Comparison of ENCODE assay signal across 22 mouse cellular contexts in the genomic region with DNA sequence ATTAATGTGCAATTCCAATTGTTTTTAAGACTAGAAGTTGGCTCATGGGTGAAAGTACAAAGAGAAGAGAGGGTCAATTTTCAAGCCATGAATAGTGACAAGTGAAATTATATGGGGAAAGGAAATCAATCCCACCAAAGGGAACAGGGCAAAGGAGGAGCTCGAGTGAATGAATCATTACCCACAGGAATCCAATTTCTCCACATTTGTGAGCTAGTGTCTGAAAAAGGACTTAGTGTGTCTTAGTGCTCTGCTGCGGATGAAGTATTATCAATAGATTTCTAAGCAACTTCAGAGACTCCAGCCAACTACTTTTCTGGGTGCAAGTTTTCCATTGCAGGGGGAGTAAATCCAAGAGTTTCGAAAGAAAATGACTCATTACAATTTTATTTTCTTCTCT.
DNase-seq lines count a peak whose midpoint lies in the region; ATAC-seq and TF ChIP-seq lines count a peak whose summit lies in the region.
"Had no signal": no experiment of that assay in that cellular context is flagged by ENCODE, and none has a peak within 500 bp of the region (broad histone marks: within the 10 kb centered on the region; RNA-seq: fewer than 3 reads in every experiment).

No protein-coding gene starts in this region.

- WGBS in kidney, embryonic 16.5 days = 43% methylated on average over 3 of the region's 3 CpGs
- whole genome bisulfite sequencing in kidney, embryonic 14.5 days = 48% methylated on average over 3 of the region's 3 CpGs

- H3K4me2 ChIP-seq in kidney, embryonic 16.5 days (replicated peaks; ENCODE audit: low read depth, low read length) = no peak overlapping the region
- H3K4me2 ChIP-seq in kidney, embryonic 14.5 days (replicated peaks; ENCODE audit: low read depth, low read length) = no peak overlapping the region
- H3K4me2 ChIP-seq: embryonic facial prominence, embryonic 12.5 days; embryonic facial prominence, embryonic 15.5 days; forebrain, embryonic 12.5 days; forebrain, embryonic 15.5 days; heart, embryonic 11.5 days; hindbrain, embryonic 12.5 days; intestine, embryonic 15.5 days had no signal

- no peaks in the 10 kb centered on the region for H3K4me1 ChIP-seq in kidney, embryonic 16.5 days (ENCODE audit: insufficient read depth, low read length)
- no peaks in the 10 kb centered on the region for H3K4me1 ChIP-seq in kidney, embryonic 14.5 days (ENCODE audit: control insufficient read depth, insufficient read depth, low read length)
- H3K4me1 ChIP-seq: embryonic facial prominence, embryonic 12.5 days; embryonic facial prominence, embryonic 15.5 days; forebrain, embryonic 12.5 days; forebrain, embryonic 15.5 days; hindbrain, embryonic 12.5 days; intestine, embryonic 15.5 days had no signal

- no peaks in the 10 kb centered on the region for H3K79me3 ChIP-seq in C2C12 (ENCODE audit: low read depth)

- H3K79me2 ChIP-seq in C2C12 (ENCODE audit: control insufficient read depth, insufficient read depth) = no peaks in the 10 kb centered on the region

- ATAC-seq in kidney, embryonic 16.5 days (ENCODE audit: low FRiP score, low TSS enrichment) = peak; percentile 65; the same call in 1 of the 2 replicates
- no peak for ATAC-seq in kidney, embryonic 14.5 days (ENCODE audit: low FRiP score, low TSS enrichment)
- ATAC-seq: forebrain, embryonic 15.5 days; hindbrain, embryonic 16.5 days; intestine, embryonic 15.5 days had no signal

- no peak for TF ChIP-seq CTCF in C2C12 (IDR thresholded peaks at IDR 0.05; ENCODE audit: control insufficient read depth, insufficient read depth, insufficient read length)

- no peak overlapping the region for H3ac ChIP-seq in C2C12 (ENCODE audit: control insufficient read depth, insufficient read length, low read depth)

- no peak overlapping the region for H3K9ac ChIP-seq in kidney, embryonic 16.5 days (replicated peaks; ENCODE audit: low read length)
- H3K9ac ChIP-seq in kidney, embryonic 14.5 days (ENCODE audit: low read depth, low read length) = no peak overlapping the region
- H3K9ac ChIP-seq: embryonic facial prominence, embryonic 12.5 days; embryonic facial prominence, embryonic 15.5 days; forebrain, embryonic 12.5 days; forebrain, embryonic 15.5 days; hindbrain, embryonic 12.5 days; intestine, embryonic 15.5 days had no signal

- H3K27me3 ChIP-seq in kidney, embryonic 16.5 days (ENCODE audit: insufficient read depth, low read length) = no peaks in the 10 kb centered on the region
- no peaks in the 10 kb centered on the region for H3K27me3 ChIP-seq in kidney, embryonic 14.5 days (ENCODE audit: control insufficient read depth, insufficient read depth, low read length)
- no peaks in the 10 kb centered on the region for H3K27me3 ChIP-seq in C2C12 (ENCODE audit: control insufficient read depth, insufficient read depth, insufficient read length)
- H3K27me3 ChIP-seq: embryonic facial prominence, embryonic 12.5 days; embryonic facial prominence, embryonic 15.5 days; forebrain, embryonic 12.5 days; forebrain, embryonic 15.5 days; hindbrain, embryonic 12.5 days; intestine, embryonic 15.5 days had no signal

- H3K36me3 ChIP-seq in kidney, embryonic 16.5 days (ENCODE audit: insufficient read depth, low read length) = no peaks in the 10 kb centered on the region
- no peaks in the 10 kb centered on the region for H3K36me3 ChIP-seq in kidney, embryonic 14.5 days (ENCODE audit: control insufficient read depth, insufficient read depth, low read length)
- no peaks in the 10 kb centered on the region for H3K36me3 ChIP-seq in C2C12 (ENCODE audit: control insufficient read depth, insufficient read depth)
- H3K36me3 ChIP-seq: embryonic facial prominence, embryonic 12.5 days; embryonic facial prominence, embryonic 15.5 days; forebrain, embryonic 12.5 days; forebrain, embryonic 15.5 days; hindbrain, embryonic 12.5 days; intestine, embryonic 15.5 days had no signal

- intact Hi-C loops in left cerebral cortex, postnatal 36 days (cut with DNase I) = no loop called here

- H3K27ac ChIP-seq in kidney, embryonic 16.5 days (ENCODE audit: low read length) = no peak overlapping the region
- H3K27ac ChIP-seq in kidney, embryonic 14.5 days (ENCODE audit: low read depth, low read length) = no peak overlapping the region
- H3K27ac ChIP-seq: embryonic facial prominence, embryonic 12.5 days; embryonic facial prominence, embryonic 15.5 days; forebrain, embryonic 12.5 days; forebrain, embryonic 15.5 days; hindbrain, embryonic 12.5 days; intestine, embryonic 15.5 days had no signal

- H3K4me3 ChIP-seq in kidney, embryonic 16.5 days (ENCODE audit: low read length) = no peak overlapping the region
- H3K4me3 ChIP-seq in kidney, embryonic 14.5 days (ENCODE audit: low read length) = no peak overlapping the region
- no peak overlapping the region for H3K4me3 ChIP-seq in C2C12 (ENCODE audit: insufficient read depth, poor library complexity, severe bottlenecking)
- H3K4me3 ChIP-seq: embryonic facial prominence, embryonic 12.5 days; embryonic facial prominence, embryonic 15.5 days; forebrain, embryonic 12.5 days; forebrain, embryonic 15.5 days; hindbrain, embryonic 12.5 days; intestine, embryonic 15.5 days had no signal

- no peaks in the 10 kb centered on the region for H3K9me3 ChIP-seq in kidney, embryonic 16.5 days (ENCODE audit: low read length)
- no peaks in the 10 kb centered on the region for H3K9me3 ChIP-seq in kidney, embryonic 14.5 days (ENCODE audit: control insufficient read depth, low read length)
- H3K9me3 ChIP-seq: embryonic facial prominence, embryonic 12.5 days; embryonic facial prominence, embryonic 15.5 days; forebrain, embryonic 12.5 days; forebrain, embryonic 15.5 days; hindbrain, embryonic 12.5 days; intestine, embryonic 15.5 days had no signal

- DNase-seq in fibroblast of lung, adult 2 months (ENCODE audit: low read depth) = peak; percentile 51
- DNase-seq in left cerebral cortex, postnatal 36 days (ENCODE audit: low spot score in 2 of 2) = no peak
- DNase-seq in ovary, postnatal 10 days (ENCODE audit: low spot score) = no peak
- DNase-seq: adrenal gland, adult 2 months; adrenal gland, postnatal 14 days; cerebellum, adult 11 months; cerebellum, adult 2 months; cerebellum, adult 9-11 months; cerebellum, postnatal 25 days; gastrocnemius, postnatal 36 days; heart, adult 11 months had no signal

TF ChIP-seq in C2C12, 6 proteins besides CTCF, POLR2A, EP300 and RAD21:
- no peak for TF ChIP-seq MYOD1 (IDR thresholded peaks at IDR 0.05; ENCODE audit: control insufficient read depth, insufficient read length, low read depth)
- peak; percentile 61 for TF ChIP-seq CEBPB (IDR thresholded peaks at IDR 0.05; ENCODE audit: low read depth)
